Mouse (Mus musculus) right cerebral cortex, postnatal 4 days (tissue): Measurements from ENCODE around the gene Dock3.
A peak's percentile ranks its signal among the peaks of the same experiment; 100 is the strongest.

ENCODE experiments used
- DNase-seq: peaks from one replicate; pipeline ENCODE4 v3.0.0-alpha.2; 2022

The Dock3 gene

GRCm38 (mm10) chr9:107231539-107232139 lies at the start of gene Dock3:
Gene Dock3, minus strand, starts transcription at chr9:107231909.
- peak; percentile 81 for DNase-seq

DNA sequence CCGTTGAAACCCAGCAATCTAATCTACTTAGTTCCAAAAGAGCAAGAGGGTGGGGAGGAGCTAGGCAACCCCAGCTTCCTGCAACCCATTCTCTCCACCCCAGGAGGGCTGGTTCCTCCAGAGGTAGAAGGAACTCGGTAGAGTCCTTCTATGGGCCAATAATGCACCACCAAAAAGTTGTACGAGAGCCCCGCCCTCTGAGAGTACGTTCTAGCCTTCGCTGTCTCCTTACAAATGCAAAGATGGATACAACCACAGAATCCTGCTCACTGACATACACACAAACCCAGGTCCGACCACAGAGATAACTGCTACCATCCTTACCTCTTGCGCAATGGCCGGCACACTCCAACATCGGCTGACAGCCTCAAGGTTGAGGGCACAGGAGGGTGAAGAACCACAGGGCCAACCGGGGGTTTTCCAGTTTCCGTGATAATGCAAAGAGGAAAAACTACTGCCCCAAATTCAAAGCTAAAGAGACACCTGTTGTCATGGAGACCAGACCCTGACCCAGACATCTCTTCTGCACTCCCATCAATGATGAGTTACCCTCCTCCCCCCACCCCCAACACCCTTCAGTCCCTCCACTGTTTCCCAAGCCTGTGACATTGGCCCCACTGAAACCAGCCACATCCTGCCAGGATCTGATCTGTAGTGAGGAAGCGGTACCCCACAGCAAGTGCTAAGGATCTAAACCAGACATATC lies 48.8 kb upstream of the Dock3 start:
- no peak for DNase-seq

DNA sequence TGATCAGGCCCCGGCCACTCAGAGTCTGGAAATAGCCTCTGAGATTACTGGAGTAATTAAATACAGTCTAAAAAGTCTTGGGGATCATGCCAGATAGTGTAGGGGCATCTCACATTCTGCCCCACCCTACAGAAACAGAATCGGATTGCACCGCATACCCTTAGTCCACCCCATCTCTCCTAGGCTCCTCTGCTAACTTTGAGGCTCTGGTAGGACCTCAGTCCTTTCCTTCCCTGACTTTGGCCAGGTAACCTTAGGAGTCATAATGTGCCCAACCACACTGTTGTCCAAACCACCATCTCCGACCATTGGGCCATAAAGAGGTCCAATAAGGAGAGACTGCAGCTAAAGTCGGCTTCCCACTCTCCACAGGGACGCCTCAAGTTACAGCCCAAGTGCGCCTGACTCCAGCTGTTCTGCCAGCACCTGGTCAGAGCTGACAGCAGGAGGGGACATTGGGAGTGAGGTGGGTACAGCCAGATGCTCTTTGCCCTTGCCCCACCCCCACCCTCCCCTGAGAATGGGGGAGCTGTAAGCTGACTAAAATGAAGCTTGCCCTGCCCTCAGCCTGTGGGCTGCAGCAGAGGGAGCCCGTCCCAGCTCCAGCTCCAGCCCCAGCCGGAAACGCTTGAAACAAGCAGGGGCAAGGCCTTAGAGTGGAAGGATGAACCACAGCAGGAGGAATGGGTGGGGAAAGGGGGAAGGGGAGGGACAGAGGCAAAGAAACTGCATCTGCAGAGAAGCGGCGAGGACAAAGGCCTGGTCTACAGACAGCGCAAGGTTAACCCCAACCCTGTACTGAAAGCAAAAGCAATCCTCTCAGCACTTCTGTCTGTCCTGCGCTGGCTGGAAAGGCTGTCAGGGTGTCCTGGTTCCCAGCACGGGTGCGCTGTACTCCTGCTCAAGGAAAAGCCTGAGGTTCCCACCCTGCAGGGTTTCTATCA lies 47.9 kb upstream of the Dock3 start:
- no peak for DNase-seq

DNA sequence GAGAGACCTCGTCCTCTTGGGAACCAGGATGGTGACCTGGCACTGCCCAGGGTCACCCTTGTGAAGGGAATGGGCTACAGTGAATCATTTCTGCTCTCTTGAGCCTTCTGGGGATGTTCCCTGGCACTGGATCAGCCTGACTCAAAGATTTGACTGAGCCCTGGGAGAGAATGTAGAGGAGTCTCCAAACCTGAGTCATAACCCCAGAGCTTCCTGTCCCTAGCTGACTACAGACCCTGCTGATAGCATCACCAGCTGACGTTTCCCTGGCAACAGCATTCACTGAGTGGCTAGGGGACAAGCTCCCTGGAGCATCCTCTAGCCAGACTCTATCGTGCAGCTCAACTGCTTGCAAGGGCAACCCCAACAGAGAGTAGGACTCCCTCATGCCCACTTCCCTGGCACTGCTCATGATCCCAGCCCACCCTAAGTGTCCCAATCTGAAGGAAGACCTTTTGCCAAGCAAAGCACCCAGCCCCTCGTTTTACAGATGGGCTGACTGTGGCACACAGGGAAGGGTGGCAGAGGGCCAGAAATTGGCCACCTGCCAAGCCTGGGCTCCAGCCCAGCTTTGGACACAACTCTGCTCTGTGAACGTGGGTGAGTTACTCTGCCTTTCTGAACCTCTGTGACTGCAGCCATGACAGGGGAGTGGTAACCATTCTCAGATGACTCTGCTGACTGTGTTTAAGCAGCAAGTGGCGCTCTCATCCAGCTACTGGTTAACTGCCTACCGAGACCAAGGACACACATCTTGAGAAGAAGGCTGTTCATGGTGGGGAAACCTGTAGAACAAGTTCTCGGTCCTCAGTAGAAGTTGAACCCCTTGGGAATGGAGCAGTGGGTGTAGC lies 47.0 kb upstream of the Dock3 start:
- DNase-seq = peak; percentile 50

DNA sequence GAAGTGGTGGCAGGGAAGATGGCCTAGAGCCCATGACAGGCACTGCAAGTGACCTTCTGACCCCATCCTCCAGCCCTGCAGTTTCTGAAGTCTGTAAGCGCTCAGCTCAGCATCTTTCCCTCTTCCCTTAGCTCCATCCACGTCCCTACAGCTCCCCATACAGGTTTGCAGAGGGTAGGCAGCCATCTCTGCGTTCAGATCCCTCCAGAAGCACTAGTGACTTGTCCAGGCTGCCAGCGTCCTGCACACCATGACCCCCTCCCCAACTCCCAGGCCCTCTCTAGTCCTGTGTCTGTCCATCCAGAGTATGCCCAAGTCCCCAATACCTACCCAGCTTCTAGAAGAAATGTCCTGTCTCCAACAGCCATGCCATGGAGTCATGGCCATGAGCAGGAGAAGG lies 46.4 kb upstream of the Dock3 start:
- DNase-seq = peak; percentile 32

DNA sequence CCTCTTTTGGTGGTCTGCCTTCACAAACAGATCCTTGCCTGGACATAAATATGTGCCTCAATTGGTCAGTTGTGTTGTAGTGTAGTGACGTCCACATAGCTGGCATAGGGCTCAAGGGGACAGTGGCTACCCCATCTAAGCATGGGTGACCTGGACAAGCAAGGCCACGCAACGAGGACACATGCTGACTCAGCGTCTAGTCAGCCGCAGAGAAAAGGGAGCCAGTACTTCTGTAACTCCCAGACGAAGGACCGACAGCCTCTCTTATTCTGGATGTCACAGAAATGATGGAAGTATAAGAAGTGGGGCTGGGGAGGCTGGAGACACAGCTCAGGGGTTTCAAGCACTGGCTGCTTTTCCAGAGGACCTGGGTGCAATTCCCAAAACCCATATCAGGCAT lies 45.9 kb upstream of the Dock3 start:
- DNase-seq = no peak

GRCm38 (mm10) chr9:107275710-107276109 lies 44.0 kb upstream of the Dock3 start:
- no peak for DNase-seq

DNA sequence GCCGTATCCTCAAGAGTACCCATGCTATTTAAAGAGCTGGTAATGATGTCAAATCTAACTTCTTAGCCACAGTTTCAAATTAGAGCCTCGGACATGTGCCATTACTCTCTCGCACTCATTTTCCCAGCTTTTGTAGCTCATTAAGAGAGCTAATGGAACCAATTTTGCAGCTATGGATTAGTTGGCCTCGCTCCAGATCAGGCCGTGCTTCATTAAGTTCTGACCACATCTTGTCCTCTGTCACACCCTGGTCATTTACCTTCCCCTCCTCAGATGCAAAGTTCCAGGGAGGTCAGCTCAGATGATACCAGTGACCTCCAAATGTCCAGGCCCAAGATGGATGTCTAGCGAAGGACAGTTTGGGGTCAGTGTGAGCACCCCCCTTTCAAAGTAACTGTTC lies 43.0 kb upstream of the Dock3 start:
- no peak for DNase-seq

GRCm38 (mm10) chr9:107273184-107273583 lies 41.5 kb upstream of the Dock3 start:
- DNase-seq = no peak

GRCm38 (mm10) chr9:107272284-107272683 lies 40.6 kb upstream of the Dock3 start:
- DNase-seq = no peak

DNA sequence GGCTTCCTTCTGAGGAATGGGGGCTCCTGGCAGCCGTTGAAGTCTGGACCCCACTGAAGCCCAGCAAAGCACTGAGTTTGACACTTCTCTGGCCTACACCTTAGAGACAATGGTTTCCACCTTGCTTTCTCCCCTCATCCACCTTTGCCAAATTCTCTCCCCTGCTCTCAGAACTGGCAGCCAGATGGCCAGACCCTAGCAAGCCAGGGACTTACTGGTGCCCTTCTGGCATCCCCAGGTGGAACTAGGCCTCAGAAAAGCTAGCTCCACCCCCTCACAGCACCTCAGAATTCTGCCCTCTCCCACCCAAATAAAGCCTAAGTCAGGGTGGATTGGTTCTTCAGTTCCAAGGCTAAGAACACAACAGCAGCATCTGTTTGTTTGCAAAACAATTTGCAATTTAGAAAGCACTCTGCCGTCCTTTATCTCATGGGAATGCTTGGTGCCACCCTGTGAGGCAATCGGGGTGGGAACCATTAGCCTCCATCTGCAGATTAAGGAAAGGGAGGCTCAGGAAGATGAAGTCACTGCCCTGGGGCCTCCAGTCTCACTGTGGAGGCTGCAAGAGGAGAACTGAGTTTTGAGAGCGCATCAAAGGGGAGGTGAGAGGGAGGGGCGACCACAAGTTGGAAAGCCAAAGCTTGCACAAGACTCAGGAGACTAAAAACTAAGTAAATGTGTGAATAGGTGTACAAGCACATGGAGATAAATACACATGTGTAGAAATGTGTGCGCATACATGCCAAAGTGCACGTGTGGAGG lies 39.6 kb upstream of the Dock3 start:
- DNase-seq = no peak

- no peak for DNase-seq
These were observed 38.1 kb upstream of the Dock3 start for GRCm38 (mm10) chr9:107269772-107270171.

DNA sequence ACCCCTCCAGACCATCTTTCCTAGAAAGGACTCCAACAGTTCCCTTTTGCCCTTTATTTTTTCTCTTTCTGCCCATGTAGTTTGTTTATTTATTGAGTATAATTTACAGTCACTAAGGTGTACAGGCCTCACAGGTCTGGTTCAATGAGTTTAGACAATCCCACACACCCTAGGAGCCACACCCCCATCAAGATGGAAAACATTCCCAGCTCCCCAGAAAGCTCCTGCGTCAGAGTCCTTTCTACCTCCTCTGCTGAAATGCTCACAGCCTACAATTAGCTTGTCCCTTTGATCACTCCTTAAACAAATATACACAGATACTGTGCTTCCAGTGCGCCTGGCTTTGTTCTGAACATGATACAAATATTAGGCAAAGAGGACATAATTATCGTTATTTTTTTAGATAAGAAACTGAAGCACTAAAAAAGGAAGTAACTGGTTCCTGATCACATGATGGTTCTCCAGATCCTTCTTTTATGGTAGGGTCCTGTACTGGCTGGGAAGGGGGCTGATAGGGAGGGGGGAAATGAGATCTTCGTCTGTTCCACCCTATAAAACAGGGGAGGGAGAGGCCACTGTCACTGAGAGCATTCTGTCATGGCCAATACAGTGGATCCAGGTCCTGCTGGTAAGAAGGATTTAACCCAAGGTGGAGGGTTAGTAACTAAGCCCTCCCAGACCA lies 36.2 kb upstream of the Dock3 start:
- DNase-seq = no peak

DNA sequence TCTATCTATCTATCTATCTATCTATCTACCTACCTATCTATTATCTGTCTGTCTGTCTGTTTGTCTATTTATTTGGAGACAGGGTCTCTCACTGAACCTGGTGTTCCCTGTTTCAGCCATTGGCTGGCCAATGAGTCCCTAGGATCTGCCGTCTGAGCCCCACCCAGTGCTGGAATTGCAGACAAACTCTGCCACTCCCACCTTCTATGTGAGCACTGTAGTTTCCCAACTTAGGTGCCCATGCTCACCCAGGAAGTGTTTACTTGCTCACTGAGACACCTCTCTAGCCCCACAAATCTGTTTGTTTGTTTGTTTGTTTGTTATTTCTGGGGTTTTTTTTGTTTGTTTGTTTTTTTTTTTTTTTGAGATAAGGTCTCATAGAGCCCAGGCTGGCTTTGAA lies 35.3 kb upstream of the Dock3 start:
- no peak for DNase-seq

DNA sequence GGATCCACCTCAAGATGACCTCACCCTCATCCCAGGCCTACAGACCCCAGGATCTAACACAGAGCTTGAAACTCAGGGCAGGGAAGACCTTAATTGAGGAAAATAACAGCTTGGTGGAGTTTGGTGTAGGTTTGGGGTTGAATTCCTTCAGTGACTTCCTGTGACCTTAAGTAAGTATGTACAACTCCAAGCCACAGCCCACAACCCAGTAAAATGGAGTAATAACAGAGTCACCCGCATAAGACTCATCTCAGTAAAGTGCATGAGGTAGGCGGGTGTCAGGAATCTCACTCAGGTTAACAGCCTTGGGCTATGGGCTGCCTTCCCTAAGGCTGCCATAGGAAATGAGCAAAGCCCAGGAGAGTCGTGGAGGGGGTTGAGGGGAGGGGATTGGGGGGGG lies 33.0 kb upstream of the Dock3 start:
- DNase-seq = no peak

DNA sequence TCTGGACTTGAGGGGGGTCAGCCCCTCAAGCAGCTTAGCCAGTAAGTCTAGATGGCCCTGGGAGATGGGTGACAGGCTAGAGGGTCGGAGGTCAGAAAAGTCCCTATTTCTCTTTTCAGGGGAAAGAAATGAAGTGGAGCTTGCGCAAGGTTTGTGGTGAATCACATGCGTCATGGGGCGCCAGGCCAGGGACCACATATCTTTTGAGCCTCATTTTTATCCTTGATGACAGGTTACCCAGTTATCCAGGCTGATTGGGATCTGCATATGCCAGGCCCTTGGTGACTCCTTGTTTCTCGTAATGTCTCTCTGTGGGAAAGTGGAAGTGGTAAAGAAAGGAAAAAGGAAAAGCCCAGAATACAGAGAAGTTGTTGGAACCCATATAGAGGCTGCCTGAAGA lies 32.2 kb upstream of the Dock3 start:
- no peak for DNase-seq

GRCm38 (mm10) chr9:107262375-107262774 lies 30.7 kb upstream of the Dock3 start:
- no peak for DNase-seq

DNA sequence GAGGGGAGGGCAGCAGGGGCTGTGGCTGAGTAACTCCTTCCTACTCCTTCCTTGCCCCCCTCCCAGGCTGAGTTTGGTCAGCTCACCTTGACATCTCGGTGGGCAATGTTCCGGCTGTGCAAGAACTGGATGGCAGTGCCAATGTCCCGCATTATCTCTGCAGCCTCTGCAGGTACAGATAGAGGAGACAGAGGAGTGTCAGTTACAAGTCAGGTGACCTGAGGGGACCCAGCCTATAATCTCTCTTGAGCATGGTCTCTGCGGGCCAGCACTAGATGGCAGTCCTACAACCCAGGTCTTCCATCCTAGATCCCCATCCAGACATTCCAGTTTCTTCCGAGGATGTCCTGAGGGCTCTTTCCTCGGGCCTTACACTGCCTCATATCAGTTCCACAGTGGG lies 30.1 kb upstream of the Dock3 start:
- no peak for DNase-seq

- no peak for DNase-seq
These were observed 29.1 kb upstream of the Dock3 start for GRCm38 (mm10) chr9:107260836-107261235.

GRCm38 (mm10) chr9:107260429-107260828 lies 28.7 kb upstream of the Dock3 start:
- DNase-seq = no peak

GRCm38 (mm10) chr9:107259571-107259970 lies 27.9 kb upstream of the Dock3 start:
- peak; percentile 56 for DNase-seq
